ENCODE assay signal across 8 mouse cellular contexts in the genomic region with DNA sequence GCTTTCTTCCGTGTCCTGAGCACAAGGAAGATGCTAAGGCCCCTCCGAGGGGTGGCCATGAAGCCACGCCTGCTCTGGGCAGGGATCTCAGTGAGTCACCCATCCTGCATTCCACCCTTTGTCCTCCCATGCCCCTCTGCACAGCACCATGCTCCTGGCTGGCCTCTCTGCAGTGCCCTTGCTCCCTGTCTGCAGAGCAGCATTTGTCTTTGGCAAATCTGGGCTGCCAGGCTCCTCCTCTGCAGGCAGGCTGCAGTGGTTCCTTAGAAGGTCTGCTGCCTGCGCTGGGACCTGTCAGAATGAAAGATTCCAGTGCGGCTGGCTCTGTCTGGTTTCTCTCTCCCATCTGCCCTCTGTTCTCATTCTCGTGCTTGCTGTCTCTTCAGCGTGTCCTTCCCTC.
DNase-seq lines count a peak whose midpoint lies in the region; ATAC-seq and TF ChIP-seq lines count a peak whose summit lies in the region.
"Had no signal": no experiment of that assay in that cellular context is flagged by ENCODE, and none has a peak within 500 bp of the region (broad histone marks: within the 10 kb centered on the region; RNA-seq: fewer than 3 reads in every experiment).

No protein-coding gene starts in this region.

- DNase-seq in adrenal gland, postnatal 14 days = peak; percentile 81
- peak; percentile 57 to 60 for DNase-seq in cerebellum, postnatal 10 days
- peak; percentile 42 to 64 for DNase-seq in frontal cortex, postnatal 36 days (ENCODE audit: low spot score in 2 of 2)
- DNase-seq in liver, embryonic 13.5 days = no peak
- peak; percentile 20 for DNase-seq in ovary, postnatal 36 days (ENCODE audit: low spot score)
- DNase-seq in thymus, adult 2 months = no peak

- no peak for TF ChIP-seq POLR2A in thymus, adult 2 months (IDR thresholded peaks at IDR 0.05; ENCODE audit: control insufficient read depth, extremely low read depth, insufficient read depth, low read length, poor library complexity)

- H3K4me1 ChIP-seq in hindbrain, embryonic 12.5 days = peaks cover 18% of the 10 kb centered on the region
- H3K4me1 ChIP-seq in liver, embryonic 13.5 days (replicated peaks) = no peaks in the 10 kb centered on the region
- H3K4me1 ChIP-seq in thymus, adult 2 months (replicated peaks; ENCODE audit: control insufficient read depth, insufficient read depth, low read length) = no peaks in the 10 kb centered on the region

- ATAC-seq in hindbrain, embryonic 12.5 days (ENCODE audit: low FRiP score) = peak; percentile 73
- ATAC-seq in liver, embryonic 13.5 days (ENCODE audit: low read depth) = 0 out of 2 replicates have a peak, but pooled peaks have one; percentile 34

- H3K27me3 ChIP-seq in hindbrain, embryonic 12.5 days = no peaks in the 10 kb centered on the region
- no peaks in the 10 kb centered on the region for H3K27me3 ChIP-seq in liver, embryonic 13.5 days
- no peaks in the 10 kb centered on the region for H3K27me3 ChIP-seq in thymus, adult 2 months (ENCODE audit: control insufficient read depth, insufficient read depth, low read length)

- no peak for TF ChIP-seq CTCF in thymus, adult 2 months (IDR thresholded peaks at IDR 0.05; ENCODE audit: borderline replicate concordance, control insufficient read depth, extremely low read depth, insufficient read depth, low read length, poor library complexity)

- H3K36me3 ChIP-seq in hindbrain, embryonic 12.5 days = no peaks in the 10 kb centered on the region
- no peaks in the 10 kb centered on the region for H3K36me3 ChIP-seq in liver, embryonic 13.5 days
- no peaks in the 10 kb centered on the region for H3K36me3 ChIP-seq in thymus, adult 2 months (ENCODE audit: control insufficient read depth, insufficient read depth, low read length)

- no peak overlapping the region for H3K4me3 ChIP-seq in hindbrain, embryonic 12.5 days
- no peak overlapping the region for H3K4me3 ChIP-seq in liver, embryonic 13.5 days (replicated peaks)
- no peak overlapping the region for H3K4me3 ChIP-seq in thymus, adult 2 months (ENCODE audit: control insufficient read depth, insufficient read depth, low read length)

- no peaks in the 10 kb centered on the region for H3K9me3 ChIP-seq in hindbrain, embryonic 12.5 days (replicated peaks)
- H3K9me3 ChIP-seq in liver, embryonic 13.5 days (replicated peaks) = no peaks in the 10 kb centered on the region

- H3K27ac ChIP-seq in hindbrain, embryonic 12.5 days = peak overlapping the region; percentile 67
- no peak overlapping the region for H3K27ac ChIP-seq in liver, embryonic 13.5 days
- H3K27ac ChIP-seq in thymus, adult 2 months (ENCODE audit: control insufficient read depth, insufficient read depth, low read length) = no peak overlapping the region
- H3K27ac ChIP-seq: liver, embryonic 14.5 days had no signal

- no peak overlapping the region for H3K9ac ChIP-seq in hindbrain, embryonic 12.5 days
- no peak overlapping the region for H3K9ac ChIP-seq in liver, embryonic 13.5 days
- H3K9ac ChIP-seq: liver, embryonic 14.5 days had no signal

- H3K4me2 ChIP-seq in hindbrain, embryonic 12.5 days (replicated peaks) = no peak overlapping the region
- no peak overlapping the region for H3K4me2 ChIP-seq in liver, embryonic 13.5 days

- 23% methylated on average over 7 of the region's 7 CpGs for WGBS in hindbrain, embryonic 12.5 days
- 36% methylated on average over 7 of the region's 7 CpGs for WGBS in liver, embryonic 13.5 days (ENCODE audit: insufficient replicate concordance)
- WGBS in thymus, adult 2 months = 94% methylated on average over 7 of the region's 7 CpGs

Comparison
In these comparisons a context has a peak if more than half of its experiments do, and no peak if none do; other contexts are left out.
1. DNase-seq: peak in adrenal gland, postnatal 14 days (single experiment), cerebellum, postnatal 10 days (2 of 2), frontal cortex, postnatal 36 days (2 of 2) and ovary, postnatal 36 days (single experiment); none in liver, embryonic 13.5 days (single experiment) and thymus, adult 2 months (single experiment).